Mouse (Mus musculus) lung, adult 18-20 months (tissue): ENCODE measurements around the gene Dhh.

Experiments
- DNase-seq, 2 experiments: peaks; one replicate each; pipeline ENCODE4 v3.0.0; 2022; ENCODE audit warnings: mixed read lengths in 2 of 2

Gene Dhh

GRCm38 (mm10) chr15:98849165-98849564 is 49.2 kb downstream of the Dhh start:
- no peak for DNase-seq

GRCm38 (mm10) chr15:98846140-98846539 is 52.2 kb downstream of the Dhh start:
- no peak for DNase-seq

DNA sequence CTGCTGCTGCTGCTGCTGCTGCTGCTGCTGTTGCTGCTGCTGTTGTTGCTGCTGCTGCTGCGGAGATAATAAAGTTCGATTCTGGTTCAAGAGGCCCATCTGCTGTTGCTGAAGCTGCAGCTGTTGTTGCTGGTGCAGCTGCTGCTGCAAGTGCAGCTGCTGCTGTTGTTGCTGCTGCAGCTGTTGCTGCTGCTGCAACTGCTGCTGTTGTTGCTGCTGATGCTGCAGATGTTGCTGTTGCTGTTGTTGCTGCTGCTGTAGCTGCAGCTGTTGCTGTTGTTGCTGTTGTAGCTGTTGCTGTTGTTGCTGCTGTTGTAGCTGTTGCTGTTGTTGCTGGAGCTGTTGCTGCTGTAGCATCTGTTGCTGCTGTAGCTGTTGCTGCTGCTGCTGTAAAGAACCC is 53.2 kb downstream of the Dhh start:
- DNase-seq: no peak

- DNase-seq: no peak
Observed at GRCm38 (mm10) chr15:98843595-98844223, 54.6 kb downstream of the Dhh start.
